Mouse (Mus musculus) embryo, embryonic 11.5 days (tissue): ENCODE measurements at regions not wholly inside any gene's neighbourhood (a gene's known extent, or its start where the extent isn't known, plus 50 kb on each side); places are given as distances from the start of the nearest gene placed in this dataset.

Experiments
- DNase-seq: peaks from one replicate; pipeline ENCODE4 v3.0.0-alpha.2; 2012; ENCODE audit warnings: low read depth, low spot score

- DNase-seq, result no peak
These were observed 234.0 kb upstream of the Mgmt start for GRCm38 (mm10) chr7:136660401-136660800.

- no peak for DNase-seq
These were observed 229.9 kb upstream of the Mgmt start for GRCm38 (mm10) chr7:136664424-136665082.

GRCm38 (mm10) chr7:136665901-136666300 lies 228.5 kb upstream of the Mgmt start:
- no peak for DNase-seq

GRCm38 (mm10) chr7:136666707-136667106 lies 227.7 kb upstream of the Mgmt start:
- no peak for DNase-seq

GRCm38 (mm10) chr7:136670675-136671074 lies 223.7 kb upstream of the Mgmt start:
- no peak for DNase-seq

GRCm38 (mm10) chr7:136674159-136674558 lies 220.3 kb upstream of the Mgmt start:
- no peak for DNase-seq

- no peak for DNase-seq
These were observed 219.4 kb upstream of the Mgmt start for GRCm38 (mm10) chr7:136675041-136675440.

GRCm38 (mm10) chr7:136676104-136676503 lies 218.3 kb upstream of the Mgmt start:
- no peak for DNase-seq

- DNase-seq, result no peak
These were observed 217.3 kb upstream of the Mgmt start for GRCm38 (mm10) chr7:136676987-136677545.

GRCm38 (mm10) chr7:136689579-136689978 lies 204.8 kb upstream of the Mgmt start:
- DNase-seq, result no peak

- no peak for DNase-seq
These were observed 188.2 kb upstream of the Mgmt start for GRCm38 (mm10) chr7:136706246-136706645.

GRCm38 (mm10) chr7:136707200-136708003 lies 187.0 kb upstream of the Mgmt start:
- DNase-seq, result no peak

GRCm38 (mm10) chr7:136708004-136708435 lies 186.4 kb upstream of the Mgmt start:
- no peak for DNase-seq

- no peak for DNase-seq
These were observed 183.8 kb upstream of the Mgmt start for GRCm38 (mm10) chr7:136710653-136711052.

GRCm38 (mm10) chr7:136712962-136713640 lies 181.3 kb upstream of the Mgmt start:
- DNase-seq, result no peak

GRCm38 (mm10) chr7:136727628-136728402 lies 166.6 kb upstream of the Mgmt start:
- no peak for DNase-seq

- no peak for DNase-seq
These were observed 152.2 kb upstream of the Mgmt start for GRCm38 (mm10) chr7:136742171-136742570.

- no peak for DNase-seq
These were observed 149.0 kb upstream of the Mgmt start for GRCm38 (mm10) chr7:136745412-136745811.

- no peak for DNase-seq
These were observed 142.9 kb upstream of the Mgmt start for GRCm38 (mm10) chr7:136751477-136751876.

- no peak for DNase-seq
These were observed 139.6 kb upstream of the Mgmt start for GRCm38 (mm10) chr7:136754821-136755220.

GRCm38 (mm10) chr7:136765026-136765425 lies 129.4 kb upstream of the Mgmt start:
- DNase-seq, result no peak
